ENCODE assay signal across 16 mouse cellular contexts in genomic region chr3:123391180-123391579, GRCm38 (mm10). TPM values are rescaled to one million over a fixed set of nuclear protein-coding genes. Genes with fewer than 3 reads are reported as not detected.
"Had no signal": no experiment of that assay in that cellular context is flagged by ENCODE, and none has a peak within 500 bp of the region (broad histone marks: within the 10 kb centered on the region; RNA-seq: fewer than 3 reads in every experiment).

No protein-coding gene starts in this region.

- H3K27me3 ChIP-seq: lung, embryonic 15.5 days; neural tube, embryonic 12.5 days; stomach, embryonic 15.5 days had no signal

- DNase-seq: liver, postnatal 0 days; lung, postnatal 14 days; lung, postnatal 36 days; right cerebral cortex, postnatal 14 days; thymus, adult 2 months; thymus, postnatal 25 days had no signal

- ATAC-seq: liver, postnatal 0 days; lung, postnatal 0 days; midbrain, embryonic 13.5 days; midbrain, embryonic 15.5 days had no signal

- H3K4me3 ChIP-seq: lung, embryonic 15.5 days; megakaryocyte, embryonic 14.5 days; midbrain, embryonic 13.5 days; midbrain, embryonic 15.5 days; neural tube, embryonic 12.5 days; stomach, embryonic 15.5 days had no signal

- H3K27ac ChIP-seq: lung, embryonic 15.5 days; macrophage; midbrain, embryonic 13.5 days; midbrain, embryonic 15.5 days; neural tube, embryonic 12.5 days; stomach, embryonic 15.5 days; stomach, postnatal 0 days had no signal

- H3K4me2 ChIP-seq: lung, embryonic 15.5 days; midbrain, embryonic 11.5 days; midbrain, embryonic 13.5 days; midbrain, embryonic 15.5 days; neural tube, embryonic 12.5 days; stomach, embryonic 15.5 days had no signal

- H3K4me1 ChIP-seq: lung, embryonic 15.5 days; megakaryocyte, embryonic 14.5 days; midbrain, embryonic 13.5 days; midbrain, embryonic 15.5 days; neural tube, embryonic 12.5 days; stomach, embryonic 15.5 days had no signal

- H3K9ac ChIP-seq: liver, postnatal 0 days; lung, embryonic 15.5 days; midbrain, embryonic 13.5 days; midbrain, embryonic 15.5 days; neural tube, embryonic 12.5 days; stomach, embryonic 15.5 days had no signal

- H3K9me3 ChIP-seq: lung, embryonic 15.5 days; megakaryocyte, embryonic 14.5 days; midbrain, embryonic 13.5 days; midbrain, embryonic 15.5 days; neural tube, embryonic 12.5 days; stomach, embryonic 15.5 days had no signal

- H3K36me3 ChIP-seq: lung, embryonic 15.5 days; midbrain, embryonic 13.5 days; midbrain, embryonic 15.5 days; neural tube, embryonic 12.5 days; stomach, embryonic 15.5 days had no signal

RNA-seq across cellular contexts. Expression of gene Prss12, which starts 55.5 kb away (rescaled TPM):
- polyA plus RNA-seq: macrophage had no signal
